Comparison of ENCODE assay signal across 27 mouse cellular contexts in the genomic region with DNA sequence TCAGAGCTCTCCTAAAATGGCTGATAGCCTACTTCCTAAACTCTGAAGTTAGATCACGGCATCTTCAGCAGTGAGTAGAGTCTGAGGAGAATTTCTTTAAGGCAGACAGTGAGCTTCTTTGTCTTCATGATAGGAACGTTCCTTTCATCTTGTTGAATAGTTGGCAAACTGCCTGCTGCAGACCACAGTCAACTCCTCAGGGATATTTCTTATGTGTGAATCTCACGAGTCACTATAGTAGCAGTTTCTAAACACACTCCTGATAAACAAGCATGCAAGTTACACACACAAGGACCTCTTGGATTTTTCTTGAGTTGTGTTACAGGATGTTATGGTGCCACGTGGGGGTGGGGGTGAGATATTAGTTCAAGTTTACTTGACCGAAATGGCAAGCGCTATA.
DNase-seq lines count a peak whose midpoint lies in the region; ATAC-seq lines count a peak whose summit lies in the region.
"Had no signal": no experiment of that assay in that cellular context is flagged by ENCODE, and none has a peak within 500 bp of the region (broad histone marks: within the 10 kb centered on the region; RNA-seq: fewer than 3 reads in every experiment).

No protein-coding gene starts in this region.

- WGBS in heart, embryonic 12.5 days = 64% methylated on average over 6 of the region's 6 CpGs
- WGBS in midbrain, embryonic 14.5 days = 71% methylated on average over 6 of the region's 6 CpGs
- WGBS in midbrain, embryonic 11.5 days = 87% methylated on average over 6 of the region's 6 CpGs
- 70% methylated on average over 6 of the region's 6 CpGs for WGBS in kidney, embryonic 16.5 days

- H3K9ac ChIP-seq in heart, embryonic 12.5 days = no peak overlapping the region
- no peak overlapping the region for H3K9ac ChIP-seq in midbrain, embryonic 14.5 days (replicated peaks; ENCODE audit: low read length)
- H3K9ac ChIP-seq in midbrain, embryonic 11.5 days (ENCODE audit: low read length) = no peak overlapping the region
- H3K9ac ChIP-seq in kidney, embryonic 16.5 days (replicated peaks; ENCODE audit: low read length) = no peak overlapping the region
- H3K9ac ChIP-seq: embryonic facial prominence, embryonic 13.5 days; forebrain, embryonic 13.5 days; heart, embryonic 13.5 days; hindbrain, embryonic 15.5 days; intestine, embryonic 15.5 days had no signal

- peak; percentile 72 for DNase-seq in heart, adult 11 months
- DNase-seq in midbrain, embryonic 14.5 days = peak; percentile 30
- DNase-seq in midbrain, embryonic 11.5 days (ENCODE audit: low spot score, missing footprints) = no peak
- DNase-seq in MN1 (ENCODE audit: low spot score) = peak; percentile 32
- DNase-seq in spleen, postnatal 4 days (ENCODE audit: low spot score in 2 of 2) = no peak
- DNase-seq: adrenal gland, postnatal 10 days; adrenal gland, postnatal 36 days; cerebellum, adult 11 months; cerebellum, adult 2 months; cerebellum, adult 9-11 months; cerebellum, postnatal 25 days; gastrocnemius, postnatal 10 days; gastrocnemius, postnatal 36 days; heart, adult 18-20 months; heart, postnatal 14 days; heart, postnatal 4 days had no signal

- H3K36me3 ChIP-seq in heart, embryonic 12.5 days = no peaks in the 10 kb centered on the region
- no peaks in the 10 kb centered on the region for H3K36me3 ChIP-seq in midbrain, embryonic 14.5 days (ENCODE audit: control insufficient read depth, insufficient read depth, low read length)
- H3K36me3 ChIP-seq in midbrain, embryonic 11.5 days (ENCODE audit: control insufficient read depth, insufficient read depth, low read length) = no peaks in the 10 kb centered on the region
- no peaks in the 10 kb centered on the region for H3K36me3 ChIP-seq in kidney, embryonic 16.5 days (ENCODE audit: insufficient read depth, low read length)
- H3K36me3 ChIP-seq: embryonic facial prominence, embryonic 13.5 days; forebrain, embryonic 10.5 days; heart, embryonic 13.5 days; hindbrain, embryonic 15.5 days; intestine, embryonic 15.5 days had no signal

- 0 out of 2 replicates have a peak, but pooled peaks cover 2% of the 10 kb centered on the region for H3K9me3 ChIP-seq in heart, embryonic 12.5 days (replicated peaks)
- no peaks in the 10 kb centered on the region; the same call in 1 of the 2 replicates for H3K9me3 ChIP-seq in midbrain, embryonic 14.5 days (ENCODE audit: control insufficient read depth, low read length)
- H3K9me3 ChIP-seq in midbrain, embryonic 11.5 days (ENCODE audit: control insufficient read depth, low read length) = no peaks in the 10 kb centered on the region
- no peaks in the 10 kb centered on the region for H3K9me3 ChIP-seq in kidney, embryonic 16.5 days (ENCODE audit: low read length)
- H3K9me3 ChIP-seq: embryonic facial prominence, embryonic 13.5 days; forebrain, embryonic 10.5 days; forebrain, embryonic 13.5 days; heart, embryonic 13.5 days; hindbrain, embryonic 15.5 days; intestine, embryonic 15.5 days had no signal

- H3K27ac ChIP-seq in heart, embryonic 12.5 days (ENCODE audit: poor library complexity, severe bottlenecking) = no peak overlapping the region
- H3K27ac ChIP-seq in midbrain, embryonic 14.5 days (replicated peaks; ENCODE audit: low read depth, low read length) = no peak overlapping the region
- H3K27ac ChIP-seq in midbrain, embryonic 11.5 days (ENCODE audit: low read depth, low read length) = no peak overlapping the region
- H3K27ac ChIP-seq in kidney, embryonic 16.5 days (ENCODE audit: low read length) = no peak overlapping the region
- H3K27ac ChIP-seq: embryonic facial prominence, embryonic 13.5 days; forebrain, embryonic 10.5 days; forebrain, embryonic 13.5 days; heart, embryonic 13.5 days; hindbrain, embryonic 15.5 days; intestine, embryonic 15.5 days had no signal

- H3K4me2 ChIP-seq in heart, embryonic 12.5 days = no peak overlapping the region
- H3K4me2 ChIP-seq in midbrain, embryonic 14.5 days (ENCODE audit: low read length) = no peak overlapping the region
- H3K4me2 ChIP-seq in midbrain, embryonic 11.5 days = no peak overlapping the region
- no peak overlapping the region for H3K4me2 ChIP-seq in kidney, embryonic 16.5 days (replicated peaks; ENCODE audit: low read depth, low read length)
- H3K4me2 ChIP-seq: embryonic facial prominence, embryonic 13.5 days; forebrain, embryonic 13.5 days; heart, embryonic 13.5 days; hindbrain, embryonic 15.5 days; intestine, embryonic 15.5 days had no signal

- ATAC-seq in heart, embryonic 12.5 days (ENCODE audit: insufficient number of reproducible peaks, low FRiP score) = no peak
- ATAC-seq in midbrain, embryonic 14.5 days (ENCODE audit: low FRiP score, low TSS enrichment) = no peak
- no peak for ATAC-seq in midbrain, embryonic 11.5 days (ENCODE audit: low FRiP score)
- ATAC-seq in kidney, embryonic 16.5 days (ENCODE audit: low FRiP score, low TSS enrichment) = no peak
- ATAC-seq: CD4-positive, CD25-positive, alpha-beta regulatory T cell, adult 4 months; forebrain, embryonic 13.5 days; forebrain, embryonic 16.5 days; intestine, embryonic 15.5 days; Patski had no signal

- H3K4me1 ChIP-seq in heart, embryonic 12.5 days (replicated peaks) = no peaks in the 10 kb centered on the region
- H3K4me1 ChIP-seq in midbrain, embryonic 14.5 days (ENCODE audit: control insufficient read depth, insufficient read depth, low read length) = no peaks in the 10 kb centered on the region
- H3K4me1 ChIP-seq in midbrain, embryonic 11.5 days (ENCODE audit: control insufficient read depth, insufficient read depth, low read length) = no peaks in the 10 kb centered on the region
- H3K4me1 ChIP-seq in kidney, embryonic 16.5 days (ENCODE audit: insufficient read depth, low read length) = no peaks in the 10 kb centered on the region
- H3K4me1 ChIP-seq: embryonic facial prominence, embryonic 13.5 days; forebrain, embryonic 10.5 days; forebrain, embryonic 13.5 days; heart, embryonic 13.5 days; hindbrain, embryonic 15.5 days; intestine, embryonic 15.5 days had no signal

- H3K4me3 ChIP-seq in heart, embryonic 12.5 days = no peak overlapping the region
- H3K4me3 ChIP-seq in midbrain, embryonic 14.5 days (replicated peaks; ENCODE audit: low read depth, low read length) = no peak overlapping the region
- no peak overlapping the region for H3K4me3 ChIP-seq in midbrain, embryonic 11.5 days (ENCODE audit: low read depth, low read length)
- H3K4me3 ChIP-seq in kidney, embryonic 16.5 days (ENCODE audit: low read length) = no peak overlapping the region
- H3K4me3 ChIP-seq: embryonic facial prominence, embryonic 13.5 days; forebrain, embryonic 10.5 days; forebrain, embryonic 13.5 days; heart, embryonic 13.5 days; hindbrain, embryonic 15.5 days; intestine, embryonic 15.5 days had no signal

- H3K27me3 ChIP-seq in heart, embryonic 12.5 days (replicated peaks) = no peaks in the 10 kb centered on the region
- no peaks in the 10 kb centered on the region for H3K27me3 ChIP-seq in midbrain, embryonic 14.5 days (ENCODE audit: control insufficient read depth, insufficient read depth, low read length)
- H3K27me3 ChIP-seq in midbrain, embryonic 11.5 days (ENCODE audit: control insufficient read depth, insufficient read depth, low read length) = no peaks in the 10 kb centered on the region
- H3K27me3 ChIP-seq in kidney, embryonic 16.5 days (ENCODE audit: insufficient read depth, low read length) = no peaks in the 10 kb centered on the region
- H3K27me3 ChIP-seq: embryonic facial prominence, embryonic 13.5 days; forebrain, embryonic 13.5 days; heart, embryonic 13.5 days; hindbrain, embryonic 15.5 days; intestine, embryonic 15.5 days; Patski had no signal

Comparison
In these comparisons a context has a peak if more than half of its experiments do, and no peak if none do; other contexts are left out.
1. DNase-seq: peak in heart, adult 11 months (single experiment), midbrain, embryonic 14.5 days (single experiment) and MN1 (single experiment); none in midbrain, embryonic 11.5 days (single experiment) and spleen, postnatal 4 days (0 of 2).